In genomic region chr7:25461336-25462032, GRCm38 (mm10) we compare ENCODE assay signal across 15 mouse cellular contexts. TPM values are rescaled to one million over a fixed set of nuclear protein-coding genes. Genes with fewer than 3 reads are reported as not detected.
DNase-seq lines count a peak whose midpoint lies in the region; ATAC-seq lines count a peak whose summit lies in the region.
"Not testable (repeated sequence)": the region's sequence is repeated elsewhere in the genome, so short reads cannot be mapped to it uniquely, and the experiment has no call there.
"Had no signal": no experiment of that assay in that cellular context is flagged by ENCODE, and none has a peak within 500 bp of the region (broad histone marks: within the 10 kb centered on the region; RNA-seq: fewer than 3 reads in every experiment).

No protein-coding gene starts in this region.

- not testable (repeated sequence) for H3K9me3 ChIP-seq in forebrain, embryonic 13.5 days (replicated peaks); hindbrain, embryonic 13.5 days; neural tube, embryonic 15.5 days (replicated peaks)

- not testable (repeated sequence) for H3K36me3 ChIP-seq in forebrain, embryonic 13.5 days (ENCODE audit: poor library complexity, severe bottlenecking); hindbrain, embryonic 13.5 days; neural tube, embryonic 15.5 days

- H3K4me3 ChIP-seq in forebrain, embryonic 13.5 days; hindbrain, embryonic 13.5 days; neural tube, embryonic 15.5 days (replicated peaks): not testable (repeated sequence)

- WGBS in forebrain, embryonic 13.5 days = 24% methylated on average over 4 of the region's 5 CpGs
- WGBS in hindbrain, embryonic 13.5 days = 56% methylated on average over 4 of the region's 5 CpGs
- WGBS in neural tube, embryonic 15.5 days = 56% methylated on average over 4 of the region's 5 CpGs

- H3K4me2 ChIP-seq in forebrain, embryonic 13.5 days = peak overlapping the region; percentile 20; the same call in 1 of the 2 replicates
- not testable (repeated sequence) for H3K4me2 ChIP-seq in hindbrain, embryonic 13.5 days; neural tube, embryonic 15.5 days

- DNase-seq in Muller cell, postnatal 12 days (ENCODE audit: inconsistent ontology term) = peak; percentile 30
- peak; percentile 7 for DNase-seq in cerebellum, adult 8-10 months
- DNase-seq in kidney, postnatal 25 days = peak; percentile 35 to 42
- DNase-seq in layer of hippocampus, postnatal 36 days = peak; percentile 59 to 60
- peak; percentile 33 for DNase-seq in lung, postnatal 10 days

- not testable (repeated sequence) for H3K27ac ChIP-seq in forebrain, embryonic 13.5 days; hindbrain, embryonic 13.5 days; neural tube, embryonic 15.5 days (replicated peaks)

- ATAC-seq in forebrain, embryonic 13.5 days = peak; percentile 94
- ATAC-seq in hindbrain, embryonic 13.5 days (ENCODE audit: low FRiP score) = peak; percentile 87
- peak; percentile 28; the same call in 1 of the 2 replicates for ATAC-seq in neural tube, embryonic 15.5 days (ENCODE audit: low FRiP score)

- not testable (repeated sequence) for H3K4me1 ChIP-seq in forebrain, embryonic 13.5 days; hindbrain, embryonic 13.5 days (replicated peaks); neural tube, embryonic 15.5 days

- H3K9ac ChIP-seq in forebrain, embryonic 13.5 days; hindbrain, embryonic 13.5 days; neural tube, embryonic 15.5 days (replicated peaks): not testable (repeated sequence)

- H3K27me3 ChIP-seq in forebrain, embryonic 13.5 days; hindbrain, embryonic 13.5 days; neural tube, embryonic 15.5 days (replicated peaks): not testable (repeated sequence)

RNA-seq across cellular contexts. Expression of gene Ceacam1, which starts 15.9 kb away (rescaled TPM):
- polyA plus RNA-seq in forebrain, embryonic 13.5 days (2015; fragmentation: Nextera tagmentation; extraction: Ambion mirVana) = 0.39 and 0.49 TPM in 2 replicates
- 0.88 and 0.96 TPM in 2 replicates for polyA plus RNA-seq in hindbrain, embryonic 13.5 days (2015; fragmentation: Nextera tagmentation; extraction: Ambion mirVana)
- 1 to 10 TPM; 2.8 to 3.0 TPM for total RNA-seq in layer of hippocampus, postnatal 36 days (2021)
- 1.1 and 3.4 TPM in 2 replicates for polyA plus RNA-seq in neural tube, embryonic 15.5 days (2015; fragmentation: Nextera tagmentation; extraction: Ambion mirVana)

RNA-seq across cellular contexts. Expression of gene Cxcl17, which starts 48.8 kb away (rescaled TPM):
- 0.40 and 0.45 TPM in 2 replicates for polyA plus RNA-seq in forebrain, embryonic 13.5 days (2015; fragmentation: Nextera tagmentation; extraction: Ambion mirVana)
- polyA plus RNA-seq in hindbrain, embryonic 13.5 days (2015; fragmentation: Nextera tagmentation; extraction: Ambion mirVana) = 0.23 and 0.82 TPM in 2 replicates
- total RNA-seq in layer of hippocampus, postnatal 36 days (2021) = not detected
- 1.3 and 1.6 TPM in 2 replicates for polyA plus RNA-seq in neural tube, embryonic 15.5 days (2015; fragmentation: Nextera tagmentation; extraction: Ambion mirVana)
- total RNA-seq: common myeloid progenitor, adult 5-6 weeks; heart, adult 2 months; heart, postnatal 14 days; left cerebral cortex, adult 8-10 months; monocyte, adult 5-6 weeks had no signal
- polyA plus RNA-seq: intestine, embryonic 15.5 days; liver, embryonic 13.5 days had no signal

Comparison
In these comparisons a context has a peak if more than half of its experiments do, and no peak if none do; other contexts are left out.
1. DNase-seq: peak in every context shown above with its lines; median percentile 60 in layer of hippocampus, postnatal 36 days; 38 in kidney, postnatal 25 days; 33 in lung, postnatal 10 days; 30 in Muller cell, postnatal 12 days; 7 in cerebellum, adult 8-10 months.
2. ATAC-seq: peak in every context shown above with its lines; median percentile 94 in forebrain, embryonic 13.5 days; 87 in hindbrain, embryonic 13.5 days; 28 in neural tube, embryonic 15.5 days.